Mouse (Mus musculus) hindbrain, embryonic 11.5 days (tissue): ENCODE measurements around the gene 4931406C07Rik. TPM values are rescaled to one million over a fixed set of nuclear protein-coding genes. Genes with fewer than 3 reads are reported as not detected.

Experiments
- ATAC-seq: fragments of 200-750 bp; cut with Nextera tagmentation; 2 replicates; pipeline ENCODE4 v1.8.0; 2017; ENCODE audit warnings: mild to moderate bottlenecking, moderate TSS enrichment, moderate library complexity; ENCODE audit not compliant: low FRiP score
- DNase-seq: peaks from one replicate; pipeline ENCODE4 v3.0.0-alpha.2; 2015; ENCODE audit warnings: low spot score
- H3K27ac ChIP-seq: fragments of 300-500 bp; sonication (generic); 2 replicates; pipeline ENCODE4 v1.5.1; 2014; ENCODE audit warnings: mild to moderate bottlenecking, low read depth, low read length
- H3K27me3 ChIP-seq: fragments of 300-500 bp; sonication (generic); 2 replicates; pipeline ENCODE4 v1.6.1; 2014; ENCODE audit warnings: mild to moderate bottlenecking, low read length, moderate library complexity, mixed read lengths; ENCODE audit not compliant: control insufficient read depth, insufficient read depth
- H3K36me3 ChIP-seq: fragments of 300-500 bp; sonication (generic); 2 replicates; pipeline ENCODE4 v1.6.1; 2014; ENCODE audit warnings: mild to moderate bottlenecking, low read length, moderate library complexity, mixed read lengths; ENCODE audit not compliant: control insufficient read depth, insufficient read depth
- H3K4me1 ChIP-seq: fragments of 300-500 bp; sonication (generic); replicated peaks from 2 replicates; pipeline ENCODE4 v1.6.1; 2014; ENCODE audit warnings: low read length, mixed read lengths; ENCODE audit not compliant: control insufficient read depth, insufficient read depth
- H3K4me2 ChIP-seq: fragments of 300-500 bp; sonication (generic); replicated peaks from 2 replicates; pipeline ENCODE4 v1.6.1; 2014; ENCODE audit warnings: mild to moderate bottlenecking, low read depth, low read length
- H3K4me3 ChIP-seq: fragments of 300-500 bp; sonication (generic); 2 replicates; pipeline ENCODE4 v1.5.1; 2014; ENCODE audit warnings: low read depth, low read length
- H3K9ac ChIP-seq: fragments of 300-500 bp; sonication (generic); 2 replicates; pipeline ENCODE4 v1.6.1; 2014; ENCODE audit warnings: low read depth, low read length
- H3K9me3 ChIP-seq: fragments of 300-500 bp; sonication (generic); 2 replicates; pipeline ENCODE4 v1.6.1; 2016; ENCODE audit warnings: low read length; ENCODE audit not compliant: control insufficient read depth
- WGBS: fragments of 180-500 bp; shearing (Covaris S2); extraction: QIAGEN DNeasy Blood & Tissue Kit; methylation state at CpG from one replicate; pipeline ENCODE4 v1.1.7; 2014; 5-methylcytosine and 5-hydroxymethylcytosine counted together
- polyA plus RNA-seq: library from polyadenylated mRNA; unstranded; fragments of >200 nt; fragmentation: Nextera tagmentation; extraction: Ambion mirVana; gene quantifications from 2 replicates; pipeline ENCODE4 v1.2.1, GENCODE M21; 2014

Gene 4931406C07Rik
- polyA plus RNA-seq, 1 experiment from 2014 or later: 8.0 TPM

DNA sequence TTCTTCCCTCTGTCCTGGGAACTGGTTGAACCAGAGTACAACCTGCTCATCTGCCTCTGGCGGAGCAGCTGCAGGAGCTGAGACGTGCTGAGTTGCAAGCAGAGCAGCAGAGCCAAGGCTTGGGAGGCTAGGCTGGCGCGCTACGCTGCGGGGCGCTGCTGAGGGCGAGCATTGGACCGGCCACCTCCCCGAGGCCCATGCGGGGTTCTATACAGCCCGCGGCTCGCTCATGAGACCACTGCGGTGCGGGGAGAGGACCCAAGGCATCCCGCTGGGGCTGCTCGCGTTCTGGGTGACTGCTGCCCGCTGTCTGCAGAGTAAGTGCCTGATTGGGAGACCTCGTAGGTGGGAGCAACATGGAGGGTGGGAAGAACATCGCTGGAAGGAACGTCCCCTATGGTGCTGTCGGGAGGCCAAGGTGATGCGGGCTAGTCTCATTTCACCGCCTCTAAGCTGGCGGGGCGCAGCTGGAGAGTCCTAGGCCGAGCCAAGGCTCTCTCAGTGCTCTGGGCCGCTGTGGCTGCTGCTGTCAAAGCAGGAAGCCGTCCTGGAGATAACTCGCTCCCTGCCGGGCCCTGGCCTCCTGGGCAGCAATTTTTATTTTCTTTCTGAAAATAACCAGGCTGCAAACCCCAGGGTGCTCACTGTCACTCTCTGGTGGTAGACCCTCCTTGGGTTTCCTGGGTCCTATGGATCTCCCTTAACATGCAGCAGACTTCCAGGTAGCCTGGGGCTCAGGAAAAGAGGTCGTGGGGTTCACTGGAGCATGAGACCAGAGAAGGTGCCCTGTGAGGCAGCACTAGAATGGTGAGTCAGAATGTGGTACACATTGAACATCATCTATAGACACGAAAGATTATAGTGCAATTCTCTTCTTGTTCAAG is 67.0 kb downstream of the 4931406C07Rik start, which contains the start of gene Vstm5:
TSS of gene Vstm5 (plus strand) at position 4 of the 884 bp plus-strand sequence.
- Histone ChIP-seq H3K4me2 (peak within 1 kb of the TSS; percentile 74), H3K9ac (peak within 1 kb of the TSS; percentile 55), H3K27me3 (no peaks in the 10 kb centered on the region; the same call in 1 of the 2 replicates), H3K27ac (no peak within 1 kb of the TSS), H3K9me3 (no peaks in the 10 kb centered on the region), H3K4me3 (peak within 1 kb of the TSS; percentile 41), H3K4me1 (no peaks in the 10 kb centered on the region), H3K36me3 (no peaks in the 10 kb centered on the region)
- ATAC-seq: peak; percentile 91
- peak; percentile 67 for DNase-seq
- 6% methylated on average over 35 of the region's 35 CpGs for whole genome bisulfite sequencing

DNA sequence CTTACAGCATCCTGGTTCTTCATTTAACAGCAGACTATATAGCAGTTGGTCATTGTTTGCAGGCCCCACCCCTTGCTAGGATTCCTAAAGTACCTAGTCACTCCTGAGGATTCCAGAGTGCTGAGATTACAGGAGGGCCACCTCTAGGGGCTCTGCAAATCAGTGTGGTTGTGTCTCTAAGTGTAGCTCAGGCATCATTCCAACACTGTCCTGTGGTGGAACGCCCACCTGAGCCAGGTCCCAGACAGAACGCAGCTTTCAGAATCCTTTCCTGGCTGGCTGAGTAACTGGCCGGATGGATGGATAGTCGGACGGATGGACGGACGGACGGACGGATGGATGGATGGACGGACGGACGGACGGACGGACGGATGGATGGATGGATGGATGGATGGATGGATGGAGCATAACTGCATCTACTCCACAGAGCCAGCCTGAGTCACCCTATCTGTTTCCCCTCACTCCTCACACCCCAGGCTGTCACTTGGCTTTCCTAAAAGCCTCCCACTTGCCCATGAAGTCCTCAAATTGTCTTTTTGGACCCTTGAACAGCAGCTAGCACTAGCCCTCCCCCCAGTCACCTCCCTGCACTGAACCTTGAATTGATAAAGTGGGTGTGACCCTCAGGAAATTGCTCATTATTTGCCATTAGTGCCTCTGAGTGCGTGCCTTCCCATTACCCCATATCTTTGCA is 67.8 kb downstream of the 4931406C07Rik start:
- WGBS: 64% methylated on average over 16 of the region's 16 CpGs
- DNase-seq: no peak
- Histone ChIP-seq H3K4me1 (no peaks in the 10 kb centered on the region), H3K9me3 (no peaks in the 10 kb centered on the region), H3K27ac (no peak overlapping the region), H3K27me3 (no peaks in the 10 kb centered on the region; the same call in 1 of the 2 replicates), H3K4me3 (peak overlapping the region; percentile 41), H3K9ac (peak overlapping the region; percentile 55; the same call in 1 of the 2 replicates), H3K36me3 (no peaks in the 10 kb centered on the region), H3K4me2 (peak overlapping the region; percentile 74)
- no peak; the same call in 1 of the 2 replicates for ATAC-seq

DNA sequence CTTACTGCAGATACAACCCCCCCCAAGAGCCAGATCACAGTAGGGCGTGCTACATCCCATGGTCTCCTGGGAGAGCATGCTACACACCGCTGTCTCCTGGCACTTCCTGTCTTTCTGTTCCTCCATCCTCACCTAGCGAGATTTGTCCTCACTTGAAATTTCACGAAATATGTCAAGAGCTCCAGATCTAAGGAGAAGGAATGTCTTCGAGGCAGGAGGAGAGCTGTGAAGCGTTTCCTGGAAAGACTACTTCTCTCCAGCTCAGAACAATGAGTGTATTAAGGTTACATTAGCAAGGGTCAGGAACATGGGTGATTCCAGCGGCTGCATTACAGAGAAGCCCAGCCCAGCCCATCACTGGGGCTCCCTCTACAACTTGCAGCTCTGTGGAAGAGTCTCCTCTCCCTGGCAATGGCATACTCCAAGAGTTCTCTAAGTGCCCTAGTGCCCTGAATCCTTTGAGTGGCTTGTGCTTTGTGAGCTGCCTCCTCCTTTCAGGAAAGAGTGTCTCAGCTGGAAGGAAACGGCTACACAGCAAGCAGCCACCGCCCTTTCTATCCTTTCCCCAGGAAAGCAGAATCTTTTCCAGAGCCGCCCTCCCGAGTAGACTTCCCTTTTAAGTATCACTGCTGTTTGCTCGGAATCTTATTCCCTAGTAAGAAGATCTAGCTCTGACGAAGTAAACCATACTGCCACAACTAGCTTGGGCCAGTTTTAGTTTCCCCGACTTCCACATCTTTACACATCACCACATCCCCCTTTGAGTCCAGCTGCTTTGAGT is 68.5 kb downstream of the 4931406C07Rik start:
- H3K4me2 ChIP-seq: no peak overlapping the region
- H3K36me3 ChIP-seq: no peaks in the 10 kb centered on the region
- H3K9ac ChIP-seq: no peak overlapping the region
- 55% methylated on average over 14 of the region's 14 CpGs for WGBS
- H3K27ac ChIP-seq: no peak overlapping the region
- ATAC-seq: no peak
- H3K4me3 ChIP-seq: no peak overlapping the region
- no peaks in the 10 kb centered on the region; the same call in 1 of the 2 replicates for H3K27me3 ChIP-seq
- DNase-seq: no peak
- no peaks in the 10 kb centered on the region for H3K4me1 ChIP-seq
- no peaks in the 10 kb centered on the region for H3K9me3 ChIP-seq

DNA sequence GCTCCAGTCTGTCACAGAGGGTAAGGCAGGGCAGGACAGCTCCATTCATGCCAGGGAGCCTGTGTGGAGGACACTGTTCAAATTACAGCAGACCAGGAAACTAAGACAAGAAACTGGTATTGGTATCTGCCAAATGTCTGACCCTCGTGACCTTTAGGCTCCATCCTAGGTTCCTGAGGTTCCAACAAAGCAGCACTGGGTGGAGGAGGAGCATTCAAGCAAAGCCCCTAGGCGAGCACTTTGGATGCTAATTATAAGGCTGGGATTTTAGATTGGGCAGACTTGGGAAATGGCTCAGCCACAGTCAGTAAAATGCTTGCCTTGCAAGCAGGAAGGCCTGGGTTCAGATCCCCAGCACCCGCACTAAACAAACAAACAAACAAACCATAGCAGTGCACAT is 70.3 kb downstream of the 4931406C07Rik start:
- Histone ChIP-seq H3K4me2 (no peak overlapping the region), H3K4me1 (no peaks in the 10 kb centered on the region), H3K4me3 (no peak overlapping the region), H3K9ac (no peak overlapping the region), H3K27me3 (no peaks in the 10 kb centered on the region; the same call in 1 of the 2 replicates), H3K36me3 (no peaks in the 10 kb centered on the region), H3K9me3 (no peaks in the 10 kb centered on the region), H3K27ac (no peak overlapping the region)
- 77% methylated on average over 3 of the region's 3 CpGs for WGBS
- no peak for DNase-seq
- ATAC-seq: no peak

DNA sequence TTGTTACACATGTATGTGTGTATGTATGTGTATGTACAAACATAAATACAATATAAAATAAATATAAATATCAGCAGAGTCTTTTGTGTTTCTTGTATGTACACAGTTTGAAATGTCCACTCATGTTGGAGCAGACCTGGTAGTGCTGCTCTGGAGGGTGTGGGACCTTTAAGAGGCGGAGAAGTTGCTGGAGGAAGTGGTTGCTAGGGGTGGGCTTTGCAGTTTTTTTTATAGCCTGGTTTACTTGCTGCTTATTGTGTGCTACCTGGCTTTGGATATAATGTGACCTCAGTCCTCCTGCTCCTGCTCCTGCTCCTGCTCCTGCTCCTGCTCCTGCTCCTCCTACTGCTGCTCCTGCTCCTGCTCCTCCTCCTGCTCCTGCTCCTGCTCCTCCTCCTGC is 72.6 kb downstream of the 4931406C07Rik start:
- Histone ChIP-seq H3K36me3 (no peaks in the 10 kb centered on the region), H3K4me3 (no peak overlapping the region), H3K9me3 (no peaks in the 10 kb centered on the region), H3K4me1 (no peaks in the 10 kb centered on the region), H3K4me2 (no peak overlapping the region), H3K27ac (no peak overlapping the region), H3K9ac (no peak overlapping the region), H3K27me3 (no peaks in the 10 kb centered on the region; the same call in 1 of the 2 replicates)
- WGBS: 93% methylated on average over 1 of the region's 1 CpGs
- ATAC-seq: no peak
- DNase-seq: no peak

Other genes with a start within 250 kb of the 4931406C07Rik start
- not detected in 2 replicates for gene Hephl1, start 194.3 kb downstream of the 4931406C07Rik start, polyA plus RNA-seq
- 1.8 and 2.1 TPM in 2 replicates for gene Vstm5, start 67.4 kb downstream of the 4931406C07Rik start, polyA plus RNA-seq
- 37.3 and 41.2 TPM in 2 replicates for gene Med17, start 26.5 kb downstream of the 4931406C07Rik start, polyA plus RNA-seq
- 56.3 and 64.0 TPM in 2 replicates for gene Taf1d, start 234 bp downstream of the 4931406C07Rik start, polyA plus RNA-seq
- 23.0 and 24.8 TPM in 2 replicates for gene Cep295, start 51.3 kb upstream of the 4931406C07Rik start, polyA plus RNA-seq
- gene Smco4, start 187.0 kb upstream of the 4931406C07Rik start, polyA plus RNA-seq: 2.0 and 2.8 TPM in 2 replicates